Mouse (Mus musculus): ENCODE results near the gene Synj2.

GRCm38 (mm10) chr17:6018348-6018747 lies 77.3 kb downstream of the Synj2 start:
- no peak for TF ChIP-seq CTCF (IDR thresholded peaks at IDR 0.05; ENCODE audit: low read depth, low read length)
- no peak for TF ChIP-seq POLR2A (IDR thresholded peaks at IDR 0.05; ENCODE audit: extremely low read depth, insufficient read depth, low read length)
